Mouse (Mus musculus) limb, embryonic 14.5 days (tissue): Measurements from ENCODE around the gene Snrpg. TPM values are rescaled to one million over a fixed set of nuclear protein-coding genes. Genes with fewer than 3 reads are reported as not detected.

Source experiments
- ATAC-seq: fragments of 200-750 bp; cut with Nextera tagmentation; 2 replicates; pipeline ENCODE4 v1.8.0; 2017; ENCODE audit warnings: low read depth, moderate number of reproducible peaks, moderate TSS enrichment; ENCODE audit not compliant: low FRiP score
- DNase-seq: peaks from one replicate; pipeline ENCODE4 v3.0.0-alpha.2; 2015; ENCODE audit warnings: low spot score
- H3K27ac ChIP-seq: fragments of 300-500 bp; sonication (generic); replicated peaks from 2 replicates; pipeline ENCODE4 v1.5.1; 2014; ENCODE audit warnings: low read depth, mild to moderate bottlenecking, low read length, moderate library complexity, mixed read lengths
- H3K27me3 ChIP-seq: fragments of 300-500 bp; sonication (generic); 2 replicates; pipeline ENCODE4 v1.6.1; 2014; ENCODE audit warnings: low read length, mixed read lengths; ENCODE audit not compliant: control insufficient read depth, insufficient read depth
- H3K36me3 ChIP-seq: fragments of 300-500 bp; sonication (generic); 2 replicates; pipeline ENCODE4 v1.6.1; 2014; ENCODE audit warnings: mild to moderate bottlenecking, low read length, moderate library complexity, mixed read lengths; ENCODE audit not compliant: control insufficient read depth, insufficient read depth
- H3K4me1 ChIP-seq: fragments of 300-500 bp; sonication (generic); 2 replicates; pipeline ENCODE4 v1.6.1; 2014; ENCODE audit warnings: antibody characterized with exemption, low read length, mixed read lengths; ENCODE audit not compliant: control insufficient read depth, insufficient read depth
- H3K4me2 ChIP-seq: fragments of 300-500 bp; sonication (generic); replicated peaks from 2 replicates; pipeline ENCODE4 v1.6.1; 2014; ENCODE audit warnings: low read depth, mild to moderate bottlenecking, low read length, moderate library complexity; ENCODE audit not compliant: severe bottlenecking
- H3K4me3 ChIP-seq: fragments of 300-500 bp; sonication (generic); replicated peaks from 2 replicates; pipeline ENCODE4 v1.5.1; 2014; ENCODE audit warnings: low read length
- H3K9ac ChIP-seq: fragments of 300-500 bp; sonication (generic); 2 replicates; pipeline ENCODE4 v1.6.1; 2014; ENCODE audit warnings: mild to moderate bottlenecking, low read depth, low read length, moderate library complexity; ENCODE audit not compliant: severe bottlenecking
- H3K9me3 ChIP-seq: fragments of 300-500 bp; sonication (generic); 2 replicates; pipeline ENCODE4 v1.6.1; 2016; ENCODE audit warnings: low read length; ENCODE audit not compliant: control insufficient read depth
- POLR2A ChIP-seq: fragments of 200-500 bp; IDR thresholded peaks from 2 replicates; pipeline ENCODE4 v1.8.0; 2012; ENCODE audit warnings: inconsistent platforms, mild to moderate bottlenecking, moderate library complexity, borderline replicate concordance; ENCODE audit not compliant: insufficient read depth, insufficient read length; ENCODE audit errors: extremely low read depth
- WGBS: fragments of 180-500 bp; shearing (Covaris S2); extraction: QIAGEN DNeasy Blood & Tissue Kit; methylation state at CpG from one replicate; pipeline ENCODE4 v1.1.7; 2014; 5-methylcytosine and 5-hydroxymethylcytosine counted together
- polyA plus RNA-seq, 2 experiments: library from polyadenylated mRNA; depleted of rRNA in 1 of 2; stranded (reverse) in 1 of 2; unstranded in 1 of 2; fragments of >200 nt; fragmentation: Nextera tagmentation in 1 of 2; extraction: Ambion mirVana in 1 of 2; gene quantifications; 2 replicates each; pipeline versions ENCODE4 v1.2.1 to v1.2.3; 2012 to 2014

Snrpg gene
- polyA plus RNA-seq, 2 experiments, result 632 to 684 TPM

DNA sequence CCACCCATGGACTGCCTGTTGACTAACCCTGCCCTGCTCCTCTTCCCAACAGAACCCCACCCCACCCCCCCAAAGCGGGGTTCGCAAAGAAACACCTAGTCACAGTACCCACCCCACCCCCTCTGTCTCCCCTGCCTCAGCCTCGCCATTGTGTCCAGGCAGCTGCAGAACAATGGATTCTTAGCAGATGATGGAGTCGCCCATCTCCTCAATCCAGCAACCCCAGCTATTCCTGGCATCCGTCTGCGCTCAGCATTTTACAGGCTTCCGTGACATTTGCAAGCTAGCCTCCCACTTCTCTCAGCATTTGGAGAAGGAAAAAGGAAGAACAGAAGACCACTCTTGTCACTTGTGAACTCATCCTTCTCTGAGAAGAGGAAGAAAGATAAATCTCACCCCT lies 27.4 kb upstream of the Snrpg start:
- Histone ChIP-seq H3K36me3 (no peaks in the 10 kb centered on the region), H3K4me1 (no peaks in the 10 kb centered on the region), H3K9ac (no peak overlapping the region), H3K27ac (no peak overlapping the region), H3K4me2 (no peak overlapping the region), H3K9me3 (no peaks in the 10 kb centered on the region), H3K27me3 (no peaks in the 10 kb centered on the region), H3K4me3 (no peak overlapping the region)
- no peak for TF ChIP-seq POLR2A
- WGBS, result 29% methylated on average over 7 of the region's 7 CpGs
- DNase-seq, result no peak
- no peak for ATAC-seq

DNA sequence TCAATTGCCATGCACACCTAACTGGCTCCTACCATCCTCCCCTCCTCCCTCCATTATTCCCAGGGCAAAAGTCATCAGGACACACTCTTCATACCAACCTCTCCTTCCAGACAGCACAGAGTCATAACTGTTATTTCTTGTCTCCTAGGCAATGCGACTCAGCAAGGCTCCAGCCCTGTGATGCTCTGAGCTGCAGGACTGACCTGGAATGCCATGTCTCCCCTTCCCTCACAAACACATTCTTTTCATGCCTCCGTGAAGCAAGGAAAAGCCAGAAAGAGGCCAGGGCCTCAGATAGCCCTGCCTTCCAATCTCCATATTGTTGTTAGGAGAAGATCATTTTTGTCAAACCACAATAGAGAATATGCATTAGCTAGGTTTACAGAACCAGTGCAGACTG lies 25.0 kb upstream of the Snrpg start:
- H3K9me3 ChIP-seq, result no peaks in the 10 kb centered on the region
- no peak overlapping the region for H3K4me3 ChIP-seq
- ATAC-seq (no peak), DNase-seq (no peak)
- no peak overlapping the region for H3K27ac ChIP-seq
- TF ChIP-seq POLR2A, result no peak
- WGBS, result 66% methylated on average over 2 of the region's 2 CpGs
- no peaks in the 10 kb centered on the region for H3K27me3 ChIP-seq
- no peak overlapping the region for H3K4me2 ChIP-seq
- H3K36me3 ChIP-seq, result no peaks in the 10 kb centered on the region
- no peaks in the 10 kb centered on the region for H3K4me1 ChIP-seq
- H3K9ac ChIP-seq, result no peak overlapping the region

GRCm38 (mm10) chr6:86349257-86349656 lies 21.8 kb upstream of the Snrpg start:
- DNase-seq (peak; percentile 46), ATAC-seq (no peak)
- Histone ChIP-seq H3K4me2 (no peak overlapping the region), H3K4me1 (no peaks in the 10 kb centered on the region), H3K27me3 (no peaks in the 10 kb centered on the region), H3K9ac (no peak overlapping the region), H3K27ac (no peak overlapping the region), H3K9me3 (no peaks in the 10 kb centered on the region), H3K36me3 (no peaks in the 10 kb centered on the region), H3K4me3 (no peak overlapping the region)
- WGBS, result 71% methylated on average over 7 of the region's 7 CpGs
- TF ChIP-seq POLR2A, result no peak

GRCm38 (mm10) chr6:86354948-86355347 lies 16.2 kb upstream of the Snrpg start:
- no peak overlapping the region for H3K9ac ChIP-seq
- no peak for ATAC-seq
- H3K9me3 ChIP-seq, result no peaks in the 10 kb centered on the region
- no peaks in the 10 kb centered on the region for H3K4me1 ChIP-seq
- H3K27ac ChIP-seq, result no peak overlapping the region
- no peaks in the 10 kb centered on the region for H3K27me3 ChIP-seq
- WGBS, result 52% methylated on average over 3 of the region's 3 CpGs
- TF ChIP-seq POLR2A, result no peak
- H3K4me2 ChIP-seq, result no peak overlapping the region
- no peak for DNase-seq
- H3K4me3 ChIP-seq, result no peak overlapping the region
- no peaks in the 10 kb centered on the region for H3K36me3 ChIP-seq

DNA sequence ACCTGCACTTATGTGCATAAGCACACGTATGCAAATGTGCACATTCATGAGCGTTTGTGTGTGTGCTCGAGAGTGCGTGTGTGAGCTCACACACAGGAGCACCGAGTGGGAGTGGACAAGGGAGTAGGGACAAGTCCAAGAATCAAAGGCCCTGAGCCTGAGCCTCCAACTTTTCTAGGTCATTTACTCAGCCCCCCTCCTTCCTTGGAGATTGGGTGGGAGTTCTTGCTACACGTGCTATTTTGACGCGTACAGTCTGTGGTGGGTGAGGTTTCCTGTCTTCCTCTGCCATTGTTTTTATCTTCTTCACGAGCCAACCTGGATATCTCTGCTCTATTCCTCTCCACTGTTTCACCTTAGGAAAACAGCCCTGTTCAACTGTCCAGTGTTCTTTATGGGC lies 14.1 kb upstream of the Snrpg start:
- H3K27me3 ChIP-seq, result no peaks in the 10 kb centered on the region
- TF ChIP-seq POLR2A, result no peak

GRCm38 (mm10) chr6:86360691-86361090 lies 10.4 kb upstream of the Snrpg start:
- DNase-seq (no peak), ATAC-seq (no peak)
- no peak for TF ChIP-seq POLR2A
- H3K4me1 ChIP-seq, result no peaks in the 10 kb centered on the region
- H3K36me3 ChIP-seq, result no peaks in the 10 kb centered on the region
- H3K4me2 ChIP-seq, result no peak overlapping the region
- H3K9ac ChIP-seq, result no peak overlapping the region
- WGBS, result 66% methylated on average over 7 of the region's 7 CpGs
- H3K27ac ChIP-seq, result no peak overlapping the region
- no peaks in the 10 kb centered on the region for H3K27me3 ChIP-seq
- no peaks in the 10 kb centered on the region for H3K9me3 ChIP-seq
- no peak overlapping the region for H3K4me3 ChIP-seq

More for the DNA sequence above, 14.1 kb upstream of the Snrpg start:
- H3K4me2 ChIP-seq, result no peak overlapping the region
- no peak for ATAC-seq
- DNase-seq, result no peak
- no peak overlapping the region for H3K4me3 ChIP-seq
- 82% methylated on average over 9 of the region's 9 CpGs for WGBS
- no peaks in the 10 kb centered on the region for H3K9me3 ChIP-seq
- H3K9ac ChIP-seq, result no peak overlapping the region
- no peaks in the 10 kb centered on the region for H3K4me1 ChIP-seq
- no peak overlapping the region for H3K27ac ChIP-seq
- H3K36me3 ChIP-seq, result no peaks in the 10 kb centered on the region
